Mouse (Mus musculus) 416B (cell line): ENCODE results near the gene Fggy.
A peak's percentile ranks its signal among the peaks of the same experiment; 100 is the strongest.

Experiments used
- DNase-seq: peaks from one replicate; pipeline ENCODE4 v3.0.0; 2011; ENCODE audit warnings: low read depth

The Fggy gene

GRCm38 (mm10) chr4:95861074-95861473, 303.8 kb downstream of the Fggy start:
- DNase-seq: no peak

- DNase-seq: no peak
These were observed 304.4 kb downstream of the Fggy start for GRCm38 (mm10) chr4:95861741-95862155.

- no peak for DNase-seq
These were observed 305.0 kb downstream of the Fggy start for GRCm38 (mm10) chr4:95862276-95862675.

- no peak for DNase-seq
These were observed 305.6 kb downstream of the Fggy start for GRCm38 (mm10) chr4:95862781-95863499.

- DNase-seq: no peak
These were observed 306.1 kb downstream of the Fggy start for GRCm38 (mm10) chr4:95863500-95863803.

GRCm38 (mm10) chr4:95865251-95865650, 307.9 kb downstream of the Fggy start:
- no peak for DNase-seq

GRCm38 (mm10) chr4:95865882-95866281, 308.6 kb downstream of the Fggy start:
- DNase-seq: no peak

- DNase-seq: no peak
These were observed 309.8 kb downstream of the Fggy start for GRCm38 (mm10) chr4:95867103-95867502.

- DNase-seq: peak; percentile 15
These were observed 311.0 kb downstream of the Fggy start for GRCm38 (mm10) chr4:95868348-95868747.

- DNase-seq: peak; percentile 62
These were observed 314.0 kb downstream of the Fggy start for GRCm38 (mm10) chr4:95871216-95871881.

GRCm38 (mm10) chr4:95875896-95876295, 318.6 kb downstream of the Fggy start:
- DNase-seq: no peak

GRCm38 (mm10) chr4:95877436-95877835, 320.1 kb downstream of the Fggy start:
- DNase-seq: no peak

GRCm38 (mm10) chr4:95881751-95882350, 324.5 kb downstream of the Fggy start:
- no peak for DNase-seq

- DNase-seq: no peak
These were observed 327.2 kb downstream of the Fggy start for GRCm38 (mm10) chr4:95884184-95885145.

GRCm38 (mm10) chr4:95895199-95895754, 338.0 kb downstream of the Fggy start:
- DNase-seq: no peak

- DNase-seq: no peak
These were observed 339.3 kb downstream of the Fggy start for GRCm38 (mm10) chr4:95896571-95896970.

GRCm38 (mm10) chr4:95897236-95897874, 340.0 kb downstream of the Fggy start:
- no peak for DNase-seq

- no peak for DNase-seq
These were observed 341.4 kb downstream of the Fggy start for GRCm38 (mm10) chr4:95898714-95899113.

- no peak for DNase-seq
These were observed 342.8 kb downstream of the Fggy start for GRCm38 (mm10) chr4:95899926-95900712.

- no peak for DNase-seq
These were observed 343.5 kb downstream of the Fggy start for GRCm38 (mm10) chr4:95900815-95901214.

- DNase-seq: no peak
These were observed 348.8 kb downstream of the Fggy start for GRCm38 (mm10) chr4:95906141-95906540.
